Mouse (Mus musculus) midbrain, embryonic 16.5 days (tissue): ENCODE measurements around the gene Golga2. TPM values are rescaled to one million over a fixed set of nuclear protein-coding genes. Genes with fewer than 3 reads are reported as not detected.
A peak's percentile ranks its signal among the peaks of the same experiment; 100 is the strongest.

ENCODE experiments used
- ATAC-seq: fragments of 200-750 bp; cut with Nextera tagmentation; 2 replicates; pipeline ENCODE4 v1.8.0; 2017; ENCODE audit warnings: moderate TSS enrichment
- H3K27ac ChIP-seq: fragments of 300-500 bp; sonication (generic); 2 replicates; pipeline ENCODE4 v1.5.1; 2014; ENCODE audit warnings: mild to moderate bottlenecking, low read length, mixed read lengths
- H3K27me3 ChIP-seq: fragments of 300-500 bp; sonication (generic); 2 replicates; pipeline ENCODE4 v1.6.1; 2014; ENCODE audit warnings: low read depth, low read length, mixed read lengths; ENCODE audit not compliant: control insufficient read depth, insufficient read depth
- H3K36me3 ChIP-seq: fragments of 300-500 bp; sonication (generic); 2 replicates; pipeline ENCODE4 v1.6.1; 2014; ENCODE audit warnings: mild to moderate bottlenecking, low read length, moderate library complexity, mixed read lengths; ENCODE audit not compliant: control insufficient read depth, insufficient read depth
- H3K4me1 ChIP-seq: fragments of 300-500 bp; sonication (generic); 2 replicates; pipeline ENCODE4 v1.6.1; 2014; ENCODE audit warnings: mild to moderate bottlenecking, low read length, mixed read lengths; ENCODE audit not compliant: control insufficient read depth, insufficient read depth
- H3K4me2 ChIP-seq: fragments of 300-500 bp; sonication (generic); 2 replicates; pipeline ENCODE4 v1.6.1; 2014; ENCODE audit warnings: mild to moderate bottlenecking, low read length, mixed read lengths
- H3K4me3 ChIP-seq: fragments of 300-500 bp; sonication (generic); 2 replicates; pipeline ENCODE4 v1.5.1; 2014; ENCODE audit warnings: low read depth, mild to moderate bottlenecking, low read length, moderate library complexity, mixed read lengths
- H3K9ac ChIP-seq: fragments of 300-500 bp; sonication (generic); 2 replicates; pipeline ENCODE4 v1.6.1; 2014; ENCODE audit warnings: low read depth, low read length, mixed read lengths
- H3K9me3 ChIP-seq: fragments of 300-500 bp; sonication (generic); replicated peaks from 2 replicates; pipeline ENCODE4 v1.6.1; 2014; ENCODE audit warnings: mild to moderate bottlenecking, low read length, mixed read lengths; ENCODE audit not compliant: control insufficient read depth, poor library complexity, severe bottlenecking
- WGBS: fragments of 180-500 bp; shearing (Covaris S2); extraction: QIAGEN DNeasy Blood & Tissue Kit; methylation state at CpG from one replicate; pipeline ENCODE4 v1.1.7; 2014; 5-methylcytosine and 5-hydroxymethylcytosine counted together
- polyA plus RNA-seq: library from polyadenylated mRNA; unstranded; fragments of >200 nt; fragmentation: Nextera tagmentation; extraction: Ambion mirVana; gene quantifications from 2 replicates; pipeline ENCODE4 v1.2.1, GENCODE M21; 2015

The Golga2 gene
- polyA plus RNA-seq, 1 experiment from 2014 or later = 35.7 TPM

DNA sequence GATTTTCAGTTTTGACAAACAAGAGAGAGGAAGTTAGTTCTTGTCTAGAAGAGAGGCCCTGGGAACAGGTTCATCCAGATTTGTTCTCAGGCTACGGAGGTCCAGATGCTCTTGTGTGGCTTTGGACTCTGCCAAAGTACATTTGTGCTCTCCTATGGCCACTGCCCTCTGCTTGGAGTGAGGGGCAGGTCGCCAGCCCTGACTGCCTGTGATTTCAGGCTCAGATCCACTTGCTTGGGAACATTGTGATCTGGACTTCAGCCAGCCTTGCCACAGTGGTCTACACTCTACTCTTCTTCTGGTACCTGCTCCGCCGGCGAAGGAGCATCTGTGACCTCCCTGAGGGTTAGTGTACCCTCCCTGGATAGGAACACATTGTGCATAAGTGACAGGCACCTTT, 34.5 kb upstream of the Golga2 start:
- Histone ChIP-seq H3K27ac (no peak overlapping the region), H3K9ac (no peak overlapping the region), H3K27me3 (no peaks in the 10 kb centered on the region), H3K4me1 (no peaks in the 10 kb centered on the region), H3K4me2 (no peak overlapping the region), H3K36me3 (peaks cover 48% of the 10 kb centered on the region), H3K9me3 (no peaks in the 10 kb centered on the region), H3K4me3 (no peak overlapping the region)
- ATAC-seq = no peak
- 92% methylated on average over 5 of the region's 5 CpGs for WGBS

DNA sequence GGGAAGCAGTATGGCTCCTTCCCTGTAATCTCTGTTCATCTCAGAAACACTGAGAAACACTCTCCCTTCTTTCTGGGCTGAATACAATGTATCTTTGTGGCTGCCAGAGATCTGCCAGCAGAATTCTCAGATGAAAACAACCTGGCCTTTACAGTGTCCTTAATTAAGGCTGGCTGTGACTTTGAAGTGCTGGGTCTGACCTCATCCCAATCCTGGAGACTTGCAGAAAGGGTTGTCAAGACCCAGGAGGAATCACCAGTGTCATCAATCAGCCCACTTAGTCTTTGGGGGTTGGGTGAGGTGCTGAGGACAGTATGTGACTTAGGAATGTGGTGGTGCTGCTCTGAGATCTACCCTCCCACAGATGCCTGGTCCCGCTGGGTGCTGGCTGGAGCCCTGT, 33.8 kb upstream of the Golga2 start:
- Histone ChIP-seq H3K27ac (no peak overlapping the region), H3K4me1 (no peaks in the 10 kb centered on the region), H3K9ac (no peak overlapping the region), H3K27me3 (no peaks in the 10 kb centered on the region), H3K4me3 (no peak overlapping the region), H3K4me2 (no peak overlapping the region), H3K36me3 (peaks cover 44% of the 10 kb centered on the region), H3K9me3 (no peaks in the 10 kb centered on the region)
- no peak for ATAC-seq
- WGBS = 100% methylated on average over 1 of the region's 1 CpGs

- no peak overlapping the region for H3K27ac ChIP-seq
- H3K4me3 ChIP-seq = no peak overlapping the region
- 90% methylated on average over 5 of the region's 5 CpGs for WGBS
- H3K9ac ChIP-seq = no peak overlapping the region
- H3K27me3 ChIP-seq = no peaks in the 10 kb centered on the region
- no peak overlapping the region for H3K4me2 ChIP-seq
- H3K4me1 ChIP-seq = peaks cover 8% of the 10 kb centered on the region
- ATAC-seq = no peak
- peaks cover 44% of the 10 kb centered on the region for H3K36me3 ChIP-seq
- no peaks in the 10 kb centered on the region for H3K9me3 ChIP-seq
Observed at GRCm38 (mm10) chr2:32254563-32254962, 32.6 kb upstream of the Golga2 start.

DNA sequence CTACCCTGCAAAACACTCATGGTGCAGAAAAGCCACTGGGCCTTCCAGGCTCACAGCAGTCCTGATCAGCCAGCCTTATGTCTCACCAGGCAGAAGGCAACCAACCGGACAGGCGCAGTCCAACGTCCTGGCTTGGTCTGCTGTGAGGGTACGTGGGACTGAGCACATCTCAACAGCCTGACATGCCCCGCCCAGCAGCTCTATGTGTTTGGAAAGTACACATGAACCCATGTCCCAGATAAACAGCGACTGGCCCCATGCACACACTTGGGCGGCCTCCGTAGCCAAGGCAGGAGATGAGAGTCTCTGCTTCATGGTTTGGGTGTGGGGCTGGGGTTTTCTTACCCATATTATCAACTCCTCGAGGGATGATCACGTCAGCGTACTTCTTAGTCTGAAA, 30.9 kb upstream of the Golga2 start:
- Histone ChIP-seq H3K36me3 (peaks cover 38% of the 10 kb centered on the region), H3K27ac (no peak overlapping the region), H3K9me3 (no peaks in the 10 kb centered on the region), H3K27me3 (no peaks in the 10 kb centered on the region), H3K9ac (no peak overlapping the region), H3K4me1 (peaks cover 8% of the 10 kb centered on the region), H3K4me3 (no peak overlapping the region), H3K4me2 (no peak overlapping the region)
- WGBS = 93% methylated on average over 11 of the region's 11 CpGs
- ATAC-seq = no peak

DNA sequence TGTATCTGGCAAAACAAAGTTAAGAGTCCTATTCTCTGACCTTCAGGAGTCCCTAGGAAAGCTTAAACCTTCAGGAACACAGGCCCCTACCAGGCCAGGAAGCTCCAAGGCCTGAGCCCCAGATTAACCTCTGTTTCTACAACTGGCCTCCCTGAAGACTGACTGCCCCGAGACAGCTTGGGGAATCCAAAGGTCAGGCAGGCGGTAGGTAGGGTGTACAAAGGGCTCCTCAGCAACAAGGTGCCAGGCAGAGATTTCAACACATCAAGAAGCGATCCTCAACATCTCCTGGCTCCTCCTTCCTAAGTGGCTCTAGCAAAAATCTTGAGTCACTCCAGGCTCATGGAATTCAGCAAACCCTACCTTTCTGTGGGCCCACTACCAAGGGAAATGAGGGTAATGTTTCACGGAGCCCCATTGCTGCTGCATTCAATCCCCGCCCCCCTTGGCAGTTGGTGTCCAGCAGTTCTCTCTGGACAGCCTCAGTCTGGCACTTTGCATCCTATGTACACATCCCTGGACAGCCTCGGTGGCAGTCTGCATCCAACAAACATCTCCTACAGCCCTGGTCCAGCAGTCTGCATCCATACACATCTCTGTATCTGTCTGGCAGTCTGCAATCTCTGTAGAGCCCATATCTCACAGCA, 28.2 kb upstream of the Golga2 start:
- Histone ChIP-seq H3K4me2 (peak overlapping the region; percentile 71), H3K9ac (peak overlapping the region; percentile 86), H3K36me3 (peaks cover 23% of the 10 kb centered on the region), H3K4me1 (peaks cover 8% of the 10 kb centered on the region), H3K9me3 (no peaks in the 10 kb centered on the region), H3K27ac (no peak overlapping the region), H3K4me3 (peak overlapping the region; percentile 89), H3K27me3 (no peaks in the 10 kb centered on the region)
- ATAC-seq = 0 out of 2 replicates have a peak, but pooled peaks have one; percentile 5
- 57% methylated on average over 6 of the region's 6 CpGs for WGBS

DNA sequence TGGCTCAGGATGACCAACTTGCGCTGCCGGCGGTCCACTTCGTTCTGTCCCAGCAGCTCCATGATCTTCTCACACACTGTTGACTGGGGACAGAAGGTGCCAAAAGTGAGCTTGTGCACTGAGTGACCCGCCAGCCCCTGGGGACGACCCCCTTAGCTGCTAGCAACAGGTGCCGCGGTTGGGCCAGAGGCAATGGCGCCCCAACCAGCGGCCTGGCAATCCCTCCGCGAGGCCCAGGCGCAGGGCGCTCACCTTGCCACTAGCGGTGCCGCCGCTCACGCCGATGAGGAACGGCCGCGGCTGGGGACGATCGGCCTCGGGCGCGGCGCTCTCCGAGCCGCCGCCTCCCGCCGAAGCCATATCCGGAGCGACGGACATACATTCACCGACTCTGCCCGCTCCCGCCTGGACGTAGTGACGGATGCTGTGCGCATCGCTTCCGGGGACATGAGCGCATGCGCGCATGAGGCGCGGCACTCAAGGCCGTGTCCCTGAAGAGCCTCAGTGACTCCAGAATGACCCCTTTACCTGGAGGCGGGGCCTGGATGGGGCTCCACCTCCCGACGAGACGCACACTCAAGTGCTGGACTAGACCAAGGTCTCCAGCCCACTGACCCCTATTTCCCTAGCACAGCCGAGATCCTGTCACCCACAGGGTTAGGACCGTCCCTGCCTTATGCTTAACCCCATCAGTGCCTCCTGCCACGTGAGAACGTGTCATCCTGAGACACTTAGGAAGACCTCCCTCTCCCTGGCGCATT, 27.3 kb upstream of the Golga2 start, which contains the start of gene Uck1:
TSS of gene Uck1 (minus strand) at position 503 of the 761 bp plus-strand sequence.
- ATAC-seq = peak; percentile 94
- under 1% methylated on average over 55 of the region's 59 CpGs for WGBS
- Histone ChIP-seq H3K4me2 (peak within 1 kb of the TSS; percentile 71), H3K36me3 (peaks cover 15% of the 10 kb centered on the region), H3K9ac (peak within 1 kb of the TSS; percentile 86), H3K27me3 (no peaks in the 10 kb centered on the region), H3K4me1 (peaks cover 8% of the 10 kb centered on the region), H3K9me3 (no peaks in the 10 kb centered on the region), H3K27ac (peak within 1 kb of the TSS; percentile 68), H3K4me3 (peak within 1 kb of the TSS; percentile 89)

DNA sequence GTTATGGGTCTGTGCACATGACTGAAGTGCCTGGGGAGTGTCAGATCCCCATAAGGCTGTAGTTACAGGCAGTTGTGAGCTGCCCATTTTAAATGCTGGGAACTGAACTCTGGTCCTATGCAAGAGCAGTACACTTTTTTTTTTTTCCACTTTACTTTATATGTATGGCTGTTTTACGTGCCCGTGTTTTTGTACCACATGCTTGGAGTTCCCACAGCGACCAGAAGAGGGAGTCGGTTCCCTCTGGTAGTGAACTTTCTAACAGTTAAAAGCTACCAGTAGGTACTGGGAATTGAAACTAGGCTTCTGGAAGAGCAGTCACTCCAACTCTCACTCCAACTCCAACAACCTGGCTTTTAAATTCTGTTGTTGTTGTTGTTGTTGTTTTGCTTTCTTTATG, 26.5 kb upstream of the Golga2 start:
- WGBS = 26% methylated on average over 4 of the region's 4 CpGs
- Histone ChIP-seq H3K4me3 (no peak overlapping the region; the same call in 1 of the 2 replicates), H3K36me3 (peaks cover 15% of the 10 kb centered on the region), H3K4me2 (no peak overlapping the region; the same call in 1 of the 2 replicates), H3K9me3 (no peaks in the 10 kb centered on the region), H3K9ac (no peak overlapping the region), H3K27me3 (no peaks in the 10 kb centered on the region), H3K27ac (no peak overlapping the region), H3K4me1 (peaks cover 8% of the 10 kb centered on the region)
- peak; percentile 15; the same call in 1 of the 2 replicates for ATAC-seq

- WGBS = 73% methylated on average over 3 of the region's 3 CpGs
- no peak for ATAC-seq
- no peaks in the 10 kb centered on the region for H3K4me1 ChIP-seq
- no peak overlapping the region for H3K9ac ChIP-seq
- H3K4me3 ChIP-seq = no peak overlapping the region
- H3K27me3 ChIP-seq = no peaks in the 10 kb centered on the region
- H3K27ac ChIP-seq = no peak overlapping the region
- no peak overlapping the region for H3K4me2 ChIP-seq
- no peaks in the 10 kb centered on the region for H3K9me3 ChIP-seq
- H3K36me3 ChIP-seq = peaks cover 24% of the 10 kb centered on the region
Observed at GRCm38 (mm10) chr2:32275823-32276222, 11.4 kb upstream of the Golga2 start.

DNA sequence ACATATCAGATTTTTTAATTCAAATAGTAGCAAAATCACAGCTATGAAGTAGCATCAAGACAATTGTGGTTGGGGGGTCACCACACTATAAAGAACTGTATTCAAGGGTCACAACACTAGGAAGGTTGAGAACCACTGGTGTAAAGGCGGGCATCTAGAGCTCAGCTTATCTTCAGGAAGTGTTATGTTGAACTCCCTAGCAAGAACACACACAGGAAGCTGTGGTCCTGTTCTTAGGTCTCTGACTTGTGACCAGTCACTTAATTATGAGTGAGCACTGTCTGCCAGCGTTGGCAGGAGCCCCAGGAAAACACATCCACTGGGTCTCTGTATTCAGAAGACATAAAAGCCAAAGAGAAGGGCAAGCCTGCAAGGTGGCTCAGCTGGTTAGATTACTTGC, 4.9 kb upstream of the Golga2 start:
- Histone ChIP-seq H3K4me2 (no peak overlapping the region), H3K9ac (no peak overlapping the region), H3K27me3 (no peaks in the 10 kb centered on the region), H3K36me3 (peaks cover 34% of the 10 kb centered on the region), H3K4me3 (no peak overlapping the region), H3K27ac (no peak overlapping the region), H3K4me1 (peaks cover 12% of the 10 kb centered on the region), H3K9me3 (no peaks in the 10 kb centered on the region)
- no peak for ATAC-seq
- 96% methylated on average over 2 of the region's 2 CpGs for WGBS
